In the genomic region with DNA sequence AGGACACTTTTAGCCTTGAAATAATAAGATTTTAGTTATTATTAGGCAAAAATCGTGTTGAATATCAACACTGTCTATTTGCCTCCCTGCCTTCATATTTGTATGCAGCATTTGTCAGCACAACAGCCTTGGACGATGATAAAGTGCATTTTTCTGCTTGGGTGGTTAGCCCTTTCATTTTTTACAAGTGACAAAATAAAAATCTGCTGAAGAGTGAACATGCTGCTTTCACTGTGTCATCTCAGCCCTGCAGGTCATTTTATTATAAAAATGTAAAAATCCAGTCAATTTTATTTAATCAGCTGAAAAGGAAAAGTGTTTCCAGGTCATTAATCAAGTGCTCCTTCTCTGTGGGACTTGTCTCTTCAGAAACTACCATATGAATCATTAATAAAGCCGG, we compare ENCODE assay signal across 23 mouse cellular contexts.
DNase-seq lines count a peak whose midpoint lies in the region; ATAC-seq and TF ChIP-seq lines count a peak whose summit lies in the region.
"Had no signal": no experiment of that assay in that cellular context is flagged by ENCODE, and none has a peak within 500 bp of the region (broad histone marks: within the 10 kb centered on the region; RNA-seq: fewer than 3 reads in every experiment).

No protein-coding gene starts in this region.

- no peak overlapping the region for H3K4me2 ChIP-seq in forebrain, embryonic 14.5 days (ENCODE audit: low read length)
- H3K4me2 ChIP-seq in forebrain, postnatal 0 days (ENCODE audit: low read depth): no peak overlapping the region
- no peak overlapping the region for H3K4me2 ChIP-seq in midbrain, postnatal 0 days (ENCODE audit: low read depth, low read length, poor library complexity, severe bottlenecking)
- H3K4me2 ChIP-seq in midbrain, embryonic 16.5 days (ENCODE audit: low read length): no peak overlapping the region
- H3K4me2 ChIP-seq: embryonic facial prominence, embryonic 15.5 days; forebrain, embryonic 12.5 days; heart, embryonic 13.5 days; hindbrain, embryonic 12.5 days had no signal

- no peaks in the 10 kb centered on the region for H3K27me3 ChIP-seq in forebrain, embryonic 14.5 days (replicated peaks; ENCODE audit: control insufficient read depth, insufficient read depth, low read length)
- no peaks in the 10 kb centered on the region for H3K27me3 ChIP-seq in forebrain, postnatal 0 days (ENCODE audit: insufficient read depth, low read length)
- H3K27me3 ChIP-seq in midbrain, postnatal 0 days (ENCODE audit: insufficient read depth, low read length): no peaks in the 10 kb centered on the region
- H3K27me3 ChIP-seq in midbrain, embryonic 16.5 days (ENCODE audit: control insufficient read depth, insufficient read depth, low read depth, low read length): no peaks in the 10 kb centered on the region
- H3K27me3 ChIP-seq: embryonic facial prominence, embryonic 15.5 days; forebrain, embryonic 12.5 days; heart, embryonic 13.5 days; hindbrain, embryonic 12.5 days had no signal

- H3K36me3 ChIP-seq in forebrain, embryonic 14.5 days (ENCODE audit: control insufficient read depth, insufficient read depth, low read length): no peaks in the 10 kb centered on the region
- H3K36me3 ChIP-seq in forebrain, postnatal 0 days (ENCODE audit: insufficient read depth): no peaks in the 10 kb centered on the region
- no peaks in the 10 kb centered on the region for H3K36me3 ChIP-seq in midbrain, postnatal 0 days (ENCODE audit: insufficient read depth, low read length)
- no peaks in the 10 kb centered on the region for H3K36me3 ChIP-seq in midbrain, embryonic 16.5 days (ENCODE audit: control insufficient read depth, insufficient read depth, low read length)
- H3K36me3 ChIP-seq: embryonic facial prominence, embryonic 15.5 days; forebrain, embryonic 12.5 days; G1E; heart, embryonic 13.5 days; hindbrain, embryonic 12.5 days had no signal

- no peaks in the 10 kb centered on the region for H3K4me1 ChIP-seq in forebrain, embryonic 14.5 days (ENCODE audit: control insufficient read depth, insufficient read depth, low read length)
- H3K4me1 ChIP-seq in forebrain, postnatal 0 days (ENCODE audit: insufficient read depth): no peaks in the 10 kb centered on the region
- H3K4me1 ChIP-seq in midbrain, postnatal 0 days (ENCODE audit: insufficient read depth, low read length): no peaks in the 10 kb centered on the region
- H3K4me1 ChIP-seq in midbrain, embryonic 16.5 days (ENCODE audit: control insufficient read depth, insufficient read depth, low read length): no peaks in the 10 kb centered on the region
- H3K4me1 ChIP-seq: embryonic facial prominence, embryonic 15.5 days; forebrain, embryonic 12.5 days; heart, embryonic 13.5 days; hindbrain, embryonic 12.5 days had no signal

- H3K27ac ChIP-seq in forebrain, embryonic 14.5 days (ENCODE audit: low read depth, low read length): no peak overlapping the region
- H3K27ac ChIP-seq in forebrain, postnatal 0 days (ENCODE audit: low read depth, low read length): no peak overlapping the region
- no peak overlapping the region for H3K27ac ChIP-seq in midbrain, postnatal 0 days (ENCODE audit: low read depth, low read length)
- no peak overlapping the region for H3K27ac ChIP-seq in midbrain, embryonic 16.5 days (ENCODE audit: low read length)
- H3K27ac ChIP-seq: embryonic facial prominence, embryonic 15.5 days; forebrain, embryonic 12.5 days; heart, embryonic 13.5 days; hindbrain, embryonic 12.5 days had no signal

- DNase-seq in adrenal gland, adult (ENCODE audit: inconsistent age in 2 of 2, low spot score in 1 of 2): peak; percentile 14 to 66
- DNase-seq in adrenal gland, adult 18-20 months (ENCODE audit: low spot score in 2 of 2): no peak
- DNase-seq in forebrain, embryonic 14.5 days (ENCODE audit: low spot score): peak; percentile 5
- no peak for DNase-seq in forebrain, postnatal 0 days
- DNase-seq in midbrain, postnatal 0 days (ENCODE audit: low spot score): peak; percentile 22
- DNase-seq in retina, postnatal 1 day: peak; percentile 23
- DNase-seq in layer of hippocampus, adult 8-10 months (ENCODE audit: low spot score in 2 of 2): no peak
- DNase-seq: B cell, adult 2 months; cerebellum, adult 18-20 months; cerebellum, postnatal 14 days; embryo, embryonic 11 days; gastrocnemius, postnatal 36 days; heart, adult 11 months; heart, postnatal 36 days; kidney, adult 9 months had no signal

- H3K4me3 ChIP-seq in forebrain, embryonic 14.5 days (ENCODE audit: low read depth, low read length): no peak overlapping the region
- no peak overlapping the region for H3K4me3 ChIP-seq in forebrain, postnatal 0 days (ENCODE audit: low read depth, low read length)
- no peak overlapping the region for H3K4me3 ChIP-seq in midbrain, postnatal 0 days (ENCODE audit: low read depth, low read length)
- H3K4me3 ChIP-seq in midbrain, embryonic 16.5 days (ENCODE audit: low read depth, low read length): no peak overlapping the region
- H3K4me3 ChIP-seq: embryonic facial prominence, embryonic 15.5 days; forebrain, embryonic 12.5 days; heart, embryonic 13.5 days; hindbrain, embryonic 12.5 days had no signal

- TF ChIP-seq CTCF in forebrain, postnatal 0 days (IDR thresholded peaks at IDR 0.05; ENCODE audit: low read depth): no peak
- no peak for TF ChIP-seq CTCF in midbrain, postnatal 0 days (IDR thresholded peaks at IDR 0.05)

- H3K9ac ChIP-seq in forebrain, embryonic 14.5 days (ENCODE audit: low read length): no peak overlapping the region
- H3K9ac ChIP-seq in forebrain, postnatal 0 days: no peak overlapping the region
- H3K9ac ChIP-seq in midbrain, postnatal 0 days (replicated peaks; ENCODE audit: low read length, poor library complexity, severe bottlenecking): no peak overlapping the region
- no peak overlapping the region for H3K9ac ChIP-seq in midbrain, embryonic 16.5 days (ENCODE audit: low read depth, low read length)
- H3K9ac ChIP-seq: embryonic facial prominence, embryonic 15.5 days; forebrain, embryonic 12.5 days; heart, embryonic 13.5 days; hindbrain, embryonic 12.5 days had no signal

- WGBS in forebrain, embryonic 14.5 days: 69% methylated on average over 3 of the region's 3 CpGs
- 55% methylated on average over 3 of the region's 3 CpGs for WGBS in forebrain, postnatal 0 days
- 51% methylated on average over 3 of the region's 3 CpGs for WGBS in midbrain, postnatal 0 days
- 45% methylated on average over 3 of the region's 3 CpGs for WGBS in midbrain, embryonic 16.5 days

- ATAC-seq in forebrain, embryonic 14.5 days: no peak
- ATAC-seq in forebrain, postnatal 0 days: no peak
- ATAC-seq in midbrain, postnatal 0 days (ENCODE audit: low FRiP score): no peak
- ATAC-seq in midbrain, embryonic 16.5 days: no peak
- ATAC-seq: CD4-positive, CD25-positive, alpha-beta regulatory T cell, adult 4 months; intestine, postnatal 0 days had no signal

- H3K9me3 ChIP-seq in forebrain, embryonic 14.5 days (replicated peaks; ENCODE audit: control insufficient read depth, low read length): no peaks in the 10 kb centered on the region
- H3K9me3 ChIP-seq in forebrain, postnatal 0 days (ENCODE audit: low read length): no peaks in the 10 kb centered on the region
- H3K9me3 ChIP-seq in midbrain, postnatal 0 days (ENCODE audit: low read length): no peaks in the 10 kb centered on the region
- no peaks in the 10 kb centered on the region for H3K9me3 ChIP-seq in midbrain, embryonic 16.5 days (replicated peaks; ENCODE audit: control insufficient read depth, low read length, poor library complexity, severe bottlenecking)
- H3K9me3 ChIP-seq: embryonic facial prominence, embryonic 15.5 days; forebrain, embryonic 12.5 days; G1E; heart, embryonic 13.5 days; hindbrain, embryonic 12.5 days had no signal

Comparison
In these comparisons a context has a peak if more than half of its experiments do, and no peak if none do; other contexts are left out.
1. DNase-seq: peak in adrenal gland, adult (2 of 2), forebrain, embryonic 14.5 days (single experiment), midbrain, postnatal 0 days (single experiment) and retina, postnatal 1 day (single experiment); none in adrenal gland, adult 18-20 months (0 of 2), forebrain, postnatal 0 days (single experiment) and layer of hippocampus, adult 8-10 months (0 of 2).